Mouse (Mus musculus): ENCODE measurements around the gene Cracr2a. TPM values are rescaled to one million over a fixed set of nuclear protein-coding genes. Genes with fewer than 3 reads are reported as not detected.

The Cracr2a gene
- polyA plus RNA-seq, 1 experiment from 2014 or later = 0.96 TPM

DNA sequence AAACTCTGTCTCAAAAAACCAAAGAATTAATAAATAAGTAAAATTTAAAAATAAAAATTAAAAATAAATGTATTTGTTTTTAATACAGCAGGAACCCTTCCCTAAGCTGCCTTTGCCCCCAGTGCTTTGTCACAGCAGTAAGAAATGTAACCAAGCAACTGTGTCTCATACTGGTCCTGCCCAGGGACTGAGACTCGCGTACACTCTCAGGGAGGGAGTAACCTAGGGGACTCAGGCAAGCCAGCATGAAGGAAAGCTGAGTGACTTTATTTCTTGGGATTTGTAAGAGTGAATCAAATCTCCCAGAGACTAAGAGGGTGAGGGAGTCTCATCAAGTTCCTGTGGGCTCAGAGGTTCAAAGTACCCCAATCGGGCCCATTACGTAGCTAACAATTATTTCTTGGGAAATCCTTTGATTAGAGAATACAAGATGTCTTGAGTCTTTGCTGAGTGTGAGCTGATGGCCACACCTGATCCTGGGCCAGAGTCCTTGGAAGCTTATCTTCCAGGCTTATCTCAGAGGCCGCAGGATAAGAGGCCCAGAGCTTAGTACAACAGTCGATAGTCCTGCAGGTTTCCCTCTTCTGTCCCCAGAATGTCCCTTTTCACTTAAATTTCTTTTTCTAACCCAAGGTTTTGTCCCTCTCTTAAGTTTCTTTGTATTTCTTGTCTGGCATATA lies 126.2 kb downstream of the Cracr2a start:
- no peak overlapping the region for H3K4me3 ChIP-seq (replicated peaks; ENCODE audit: low read depth, low read length)
- no peak overlapping the region for H3K27ac ChIP-seq
- H3K4me2 ChIP-seq (ENCODE audit: low read length) = no peak overlapping the region
- no peak for DNase-seq (ENCODE audit: low spot score)
- TF ChIP-seq CTCF (IDR thresholded peaks at IDR 0.05; ENCODE audit: low read depth) = no peak
- ATAC-seq (replicated peaks; ENCODE audit: low FRiP score, low read depth) = no peak
- no peaks in the 10 kb centered on the region for H3K36me3 ChIP-seq (ENCODE audit: insufficient read depth, low read length)
- H3K4me1 ChIP-seq (replicated peaks; ENCODE audit: insufficient read depth, low read length) = no peaks in the 10 kb centered on the region
- H3K27me3 ChIP-seq (ENCODE audit: insufficient read depth, low read length) = no peaks in the 10 kb centered on the region
- H3K9ac ChIP-seq (ENCODE audit: low read depth, low read length) = no peak overlapping the region
- H3K9me3 ChIP-seq (replicated peaks; ENCODE audit: low read length) = no peaks in the 10 kb centered on the region
- WGBS = 96% methylated on average over 6 of the region's 6 CpGs

DNA sequence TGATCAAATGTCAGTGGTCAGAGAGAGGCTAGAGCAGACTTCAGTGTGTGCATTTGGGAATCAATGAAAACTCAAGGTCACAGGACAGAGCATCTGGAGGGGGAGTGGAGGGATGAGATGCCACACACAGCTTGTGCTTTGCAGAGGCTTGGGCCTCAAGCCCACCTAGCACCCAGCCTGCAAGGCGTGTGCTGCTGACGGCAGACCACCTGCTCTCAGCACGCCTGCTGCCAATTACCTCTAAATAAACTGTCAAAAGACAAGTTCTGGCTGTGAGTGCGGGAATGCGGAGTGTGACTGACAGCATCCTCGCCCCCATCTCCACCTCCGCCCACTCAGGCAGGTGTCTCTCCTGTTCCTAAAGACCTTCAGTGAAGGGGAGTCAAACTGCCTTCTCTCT lies 131.2 kb downstream of the Cracr2a start:
- WGBS = 59% methylated on average over 7 of the region's 7 CpGs
- H3K27me3 ChIP-seq (ENCODE audit: insufficient read depth, low read length) = no peaks in the 10 kb centered on the region

GRCm38 (mm10) chr6:127693681-127694080 lies 132.5 kb downstream of the Cracr2a start:
- 92% methylated on average over 7 of the region's 7 CpGs for WGBS
- DNase-seq (ENCODE audit: low spot score) (no peak), ATAC-seq (replicated peaks; ENCODE audit: low FRiP score, low read depth) (no peak)
- Histone ChIP-seq H3K4me2 (ENCODE audit: low read length) (no peak overlapping the region), H3K27ac (no peak overlapping the region), H3K9me3 (replicated peaks; ENCODE audit: low read length) (no peaks in the 10 kb centered on the region), H3K36me3 (ENCODE audit: insufficient read depth, low read length) (no peaks in the 10 kb centered on the region), H3K4me1 (replicated peaks; ENCODE audit: insufficient read depth, low read length) (no peaks in the 10 kb centered on the region), H3K9ac (ENCODE audit: low read depth, low read length) (no peak overlapping the region), H3K4me3 (replicated peaks; ENCODE audit: low read depth, low read length) (no peak overlapping the region), H3K27me3 (ENCODE audit: insufficient read depth, low read length) (no peaks in the 10 kb centered on the region)
- no peak for TF ChIP-seq CTCF (IDR thresholded peaks at IDR 0.05; ENCODE audit: low read depth)

More for the DNA sequence above, 131.2 kb downstream of the Cracr2a start:
- no peaks in the 10 kb centered on the region for H3K4me1 ChIP-seq (replicated peaks; ENCODE audit: insufficient read depth, low read length)
- no peak overlapping the region for H3K27ac ChIP-seq
- ATAC-seq (replicated peaks; ENCODE audit: low FRiP score, low read depth) (no peak), DNase-seq (ENCODE audit: low spot score) (no peak)
- H3K36me3 ChIP-seq (ENCODE audit: insufficient read depth, low read length) = no peaks in the 10 kb centered on the region
- no peak overlapping the region for H3K4me2 ChIP-seq (ENCODE audit: low read length)
- H3K9me3 ChIP-seq (replicated peaks; ENCODE audit: low read length) = no peaks in the 10 kb centered on the region
- TF ChIP-seq CTCF (IDR thresholded peaks at IDR 0.05; ENCODE audit: low read depth) = no peak
- no peak overlapping the region for H3K4me3 ChIP-seq (replicated peaks; ENCODE audit: low read depth, low read length)
- H3K9ac ChIP-seq (ENCODE audit: low read depth, low read length) = no peak overlapping the region

- no peak overlapping the region for H3K4me3 ChIP-seq (replicated peaks; ENCODE audit: low read depth, low read length)
- H3K27ac ChIP-seq = no peak overlapping the region
- H3K9ac ChIP-seq (ENCODE audit: low read depth, low read length) = no peak overlapping the region
- TF ChIP-seq CTCF (IDR thresholded peaks at IDR 0.05; ENCODE audit: low read depth) = no peak
- ATAC-seq (replicated peaks; ENCODE audit: low FRiP score, low read depth) = no peak
- H3K36me3 ChIP-seq (ENCODE audit: insufficient read depth, low read length) = no peaks in the 10 kb centered on the region
- no peak for DNase-seq (ENCODE audit: low spot score)
- no peaks in the 10 kb centered on the region for H3K9me3 ChIP-seq (replicated peaks; ENCODE audit: low read length)
- H3K4me2 ChIP-seq (ENCODE audit: low read length) = no peak overlapping the region
- no peaks in the 10 kb centered on the region for H3K27me3 ChIP-seq (ENCODE audit: insufficient read depth, low read length)
- H3K4me1 ChIP-seq (replicated peaks; ENCODE audit: insufficient read depth, low read length) = no peaks in the 10 kb centered on the region
- 42% methylated on average over 11 of the region's 11 CpGs for WGBS
Measured at GRCm38 (mm10) chr6:127701036-127701783, 140.1 kb downstream of the Cracr2a start.

GRCm38 (mm10) chr6:127708218-127708628 lies 147.1 kb downstream of the Cracr2a start:
- Histone ChIP-seq H3K4me3 (replicated peaks; ENCODE audit: low read depth, low read length) (no peak overlapping the region), H3K9me3 (replicated peaks; ENCODE audit: low read length) (no peaks in the 10 kb centered on the region), H3K9ac (ENCODE audit: low read depth, low read length) (no peak overlapping the region), H3K4me2 (ENCODE audit: low read length) (no peak overlapping the region), H3K27ac (no peak overlapping the region), H3K4me1 (replicated peaks; ENCODE audit: insufficient read depth, low read length) (no peaks in the 10 kb centered on the region), H3K36me3 (ENCODE audit: insufficient read depth, low read length) (no peaks in the 10 kb centered on the region), H3K27me3 (ENCODE audit: insufficient read depth, low read length) (no peaks in the 10 kb centered on the region)
- peak; percentile 31 for DNase-seq (ENCODE audit: low spot score)
- no peak for TF ChIP-seq CTCF (IDR thresholded peaks at IDR 0.05; ENCODE audit: low read depth)
- no peak for ATAC-seq (replicated peaks; ENCODE audit: low FRiP score, low read depth)
- 15% methylated on average over 1 of the region's 1 CpGs for WGBS

DNA sequence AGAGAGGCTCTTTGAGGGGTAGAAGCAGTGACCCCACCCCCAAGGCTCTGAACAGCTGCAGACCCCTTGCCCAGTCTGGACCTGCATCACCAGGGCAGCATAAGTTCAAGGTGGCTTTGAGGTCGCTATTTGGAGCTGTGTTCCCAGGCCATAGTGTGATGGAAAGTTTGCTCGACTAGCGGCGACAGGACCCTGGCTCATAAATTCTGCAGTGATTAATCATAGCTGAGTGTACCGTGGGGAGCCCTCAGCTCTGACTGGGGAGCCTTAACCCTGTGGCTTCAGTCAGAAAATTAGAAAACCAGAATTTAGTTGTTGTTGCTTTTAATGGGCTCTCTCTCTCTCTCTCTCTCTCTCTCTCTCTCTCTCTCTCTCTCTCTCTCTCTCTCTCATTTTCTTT lies 153.8 kb downstream of the Cracr2a start:
- Histone ChIP-seq H3K27me3 (ENCODE audit: insufficient read depth, low read length) (no peaks in the 10 kb centered on the region), H3K36me3 (ENCODE audit: insufficient read depth, low read length) (no peaks in the 10 kb centered on the region), H3K4me3 (replicated peaks; ENCODE audit: low read depth, low read length) (no peak overlapping the region), H3K4me2 (ENCODE audit: low read length) (no peak overlapping the region), H3K9ac (ENCODE audit: low read depth, low read length) (no peak overlapping the region), H3K9me3 (replicated peaks; ENCODE audit: low read length) (no peaks in the 10 kb centered on the region), H3K27ac (no peak overlapping the region), H3K4me1 (replicated peaks; ENCODE audit: insufficient read depth, low read length) (peaks cover 3% of the 10 kb centered on the region; the same call in 1 of the 2 replicates)
- DNase-seq (ENCODE audit: low spot score) (no peak), ATAC-seq (replicated peaks; ENCODE audit: low FRiP score, low read depth) (no peak)
- TF ChIP-seq CTCF (IDR thresholded peaks at IDR 0.05; ENCODE audit: low read depth) = no peak
- WGBS = 14% methylated on average over 5 of the region's 5 CpGs

Data from kidney, postnatal 0 days (tissue).